Mouse (Mus musculus) neutrophil, adult 5-6 weeks (primary cell): ENCODE data around the gene Bcs1l. TPM values are rescaled to one million over a fixed set of nuclear protein-coding genes. Genes with fewer than 3 reads are reported as not detected.

ENCODE experiments used
- ATAC-seq: fragments of 151-379, 151-347 bp; 2 replicates; pipeline ENCODE4 v1.8.0; 2017; ENCODE audit warnings: mild to moderate bottlenecking, moderate TSS enrichment; ENCODE audit not compliant: insufficient number of reproducible peaks, poor library complexity, low FRiP score, severe bottlenecking; ENCODE audit errors: extremely low read depth
- total RNA-seq: library from RNA; stranded (forward); fragments of 200-1000 nt; gene quantifications from 2 replicates; pipeline ENCODE4 v1.2.3, GENCODE M21; 2017

Gene Bcs1l
- 7.1 and 15.8 TPM in 2 replicates for total RNA-seq

- ATAC-seq = peak; percentile 98
These were observed at the start of gene Bcs1l, which contains the start of gene Zfp142 for GRCm38 (mm10) chr1:74587773-74588445. Bcs1l (plus strand) TSS chr1:74588289. Zfp142 (minus strand) TSS chr1:74588246.

- ATAC-seq = no peak
These were observed 49.4 kb upstream of the Bcs1l start for GRCm38 (mm10) chr1:74538650-74539049.

GRCm38 (mm10) chr1:74542451-74542961 is 45.6 kb upstream of the Bcs1l start, which contains the start of gene Plcd4:
Plcd4 (plus strand) TSS chr1:74542888.
- no peak for ATAC-seq

GRCm38 (mm10) chr1:74544184-74544583 is 43.9 kb upstream of the Bcs1l start, which contains the start of gene Usp37:
Usp37 (minus strand) TSS chr1:74544284.
- no peak for ATAC-seq

- ATAC-seq = no peak
These were observed 29.0 kb upstream of the Bcs1l start for GRCm38 (mm10) chr1:74559061-74559460.

GRCm38 (mm10) chr1:74565834-74566233 is 22.3 kb upstream of the Bcs1l start:
- no peak for ATAC-seq

GRCm38 (mm10) chr1:74569739-74570719 is 18.1 kb upstream of the Bcs1l start:
- no peak for ATAC-seq

GRCm38 (mm10) chr1:74582621-74583020 is 5.5 kb upstream of the Bcs1l start:
- no peak for ATAC-seq

- ATAC-seq = no peak
These were observed 3.3 kb upstream of the Bcs1l start for GRCm38 (mm10) chr1:74584616-74585398.

- no peak for ATAC-seq
These were observed 786 bp upstream of the Bcs1l start for GRCm38 (mm10) chr1:74587233-74587772.

GRCm38 (mm10) chr1:74594434-74594833 is 6.3 kb downstream of the Bcs1l start:
- ATAC-seq = peak; percentile 25; the same call in 1 of the 2 replicates

- ATAC-seq = no peak
These were observed 12.6 kb downstream of the Bcs1l start for GRCm38 (mm10) chr1:74600501-74601266.

GRCm38 (mm10) chr1:74601267-74601962 is 13.3 kb downstream of the Bcs1l start, which contains the start of the genes Rnf25 and Stk36:
Rnf25 (minus strand) TSS chr1:74601397.
Stk36 (plus strand) TSS chr1:74601445.
- ATAC-seq = peak; percentile 85

GRCm38 (mm10) chr1:74624183-74624582 is 36.1 kb downstream of the Bcs1l start:
- ATAC-seq = no peak

- ATAC-seq = no peak
These were observed 38.0 kb downstream of the Bcs1l start for GRCm38 (mm10) chr1:74626076-74626475.

- ATAC-seq = no peak
These were observed 39.9 kb downstream of the Bcs1l start for GRCm38 (mm10) chr1:74628001-74628400.

- ATAC-seq = 0 out of 2 replicates have a peak, but pooled peaks have one; percentile 26
These were observed 44.6 kb downstream of the Bcs1l start for GRCm38 (mm10) chr1:74632734-74633133.
